Mouse (Mus musculus) spleen, embryonic (tissue): ENCODE data around the gene Phb.

Source experiments
- CTCF ChIA-PET: fragments of 350-600 bp; sonication (Branson Sonifier 250); formaldehyde crosslinking; loops from one replicate; lab custom pipeline; 2022; lab: Charles Lee

Gene Phb

GRCm38 (mm10) chr11:95650001-95650400, 16.8 kb upstream of the Phb start:
- CTCF ChIA-PET, result interaction anchor here (0.6 kb wide), 1 partner anchor 71 kb away, joined by 4 read pairs; no protein-coding TSS in a partner anchor

- CTCF ChIA-PET, result interaction anchor here (0.6 kb wide), 1 partner anchor 69 kb away, joined by 3 read pairs; no protein-coding TSS in a partner anchor
Observed at GRCm38 (mm10) chr11:95650981-95651380, 15.8 kb upstream of the Phb start.

- CTCF ChIA-PET, result no interaction called here
Observed at GRCm38 (mm10) chr11:95657449-95657848, 9.3 kb upstream of the Phb start.

- CTCF ChIA-PET, result no interaction called here
Observed at GRCm38 (mm10) chr11:95667177-95667576, 420 bp downstream of the Phb start.

- CTCF ChIA-PET, result interaction anchor here (0.6 kb wide), 1 partner anchor 113 kb away, joined by 3 read pairs; no protein-coding TSS in a partner anchor
Observed at GRCm38 (mm10) chr11:95668086-95668485, 1.3 kb downstream of the Phb start.

GRCm38 (mm10) chr11:95675498-95675897, 8.7 kb downstream of the Phb start:
- CTCF ChIA-PET, result no interaction called here

- CTCF ChIA-PET, result interaction anchor here (1.0 kb wide), 1 partner anchor 75 kb away, joined by 14 read pairs; no protein-coding TSS in a partner anchor
Observed at GRCm38 (mm10) chr11:95676307-95676706, 9.6 kb downstream of the Phb start.

GRCm38 (mm10) chr11:95677925-95678701, 11.4 kb downstream of the Phb start:
- CTCF ChIA-PET, result no interaction called here

GRCm38 (mm10) chr11:95681995-95682601, 15.3 kb downstream of the Phb start:
- CTCF ChIA-PET, result no interaction called here

- CTCF ChIA-PET, result no interaction called here
Observed at GRCm38 (mm10) chr11:95682946-95683345, 16.2 kb downstream of the Phb start.

GRCm38 (mm10) chr11:95686031-95686430, 19.3 kb downstream of the Phb start:
- CTCF ChIA-PET, result interaction anchor here (2.3 kb wide), 1 partner anchor 65 kb away, joined by 14 read pairs; no protein-coding TSS in a partner anchor

- CTCF ChIA-PET, result interaction anchor here (0.6 kb wide), 1 partner anchor 64 kb away, joined by 4 read pairs; no protein-coding TSS in a partner anchor
Observed at GRCm38 (mm10) chr11:95687084-95687656, 20.4 kb downstream of the Phb start.

GRCm38 (mm10) chr11:95688515-95688914, 21.8 kb downstream of the Phb start:
- CTCF ChIA-PET, result interaction anchor here (1.8 kb wide), 1 partner anchor 63 kb away, joined by 9 read pairs; no protein-coding TSS in a partner anchor

GRCm38 (mm10) chr11:95688981-95689380, 22.2 kb downstream of the Phb start:
- CTCF ChIA-PET, result interaction anchor here (0.7 to 1.8 kb wide), 2 partner anchors 52 to 62 kb away, joined by 3 to 9 read pairs; no protein-coding TSS in a partner anchor

- CTCF ChIA-PET, result interaction anchor here (0.7 to 1.8 kb wide), 2 partner anchors 52 to 62 kb away, joined by 3 to 9 read pairs; no protein-coding TSS in a partner anchor
Observed at GRCm38 (mm10) chr11:95689544-95689943, 22.8 kb downstream of the Phb start.

- CTCF ChIA-PET, result no interaction called here
Observed at GRCm38 (mm10) chr11:95698541-95698940, 31.8 kb downstream of the Phb start.

- CTCF ChIA-PET, result interaction anchor here (0.6 kb wide), 1 partner anchor 1514 kb away, joined by 3 read pairs; no protein-coding TSS in a partner anchor
Observed at GRCm38 (mm10) chr11:95700778-95701739, 34.3 kb downstream of the Phb start.

GRCm38 (mm10) chr11:95704032-95704969, 37.5 kb downstream of the Phb start:
- CTCF ChIA-PET, result no interaction called here

GRCm38 (mm10) chr11:95704970-95705330, 38.2 kb downstream of the Phb start:
- CTCF ChIA-PET, result no interaction called here
